8 mouse cellular contexts compared by ENCODE assay signal in the genomic region with DNA sequence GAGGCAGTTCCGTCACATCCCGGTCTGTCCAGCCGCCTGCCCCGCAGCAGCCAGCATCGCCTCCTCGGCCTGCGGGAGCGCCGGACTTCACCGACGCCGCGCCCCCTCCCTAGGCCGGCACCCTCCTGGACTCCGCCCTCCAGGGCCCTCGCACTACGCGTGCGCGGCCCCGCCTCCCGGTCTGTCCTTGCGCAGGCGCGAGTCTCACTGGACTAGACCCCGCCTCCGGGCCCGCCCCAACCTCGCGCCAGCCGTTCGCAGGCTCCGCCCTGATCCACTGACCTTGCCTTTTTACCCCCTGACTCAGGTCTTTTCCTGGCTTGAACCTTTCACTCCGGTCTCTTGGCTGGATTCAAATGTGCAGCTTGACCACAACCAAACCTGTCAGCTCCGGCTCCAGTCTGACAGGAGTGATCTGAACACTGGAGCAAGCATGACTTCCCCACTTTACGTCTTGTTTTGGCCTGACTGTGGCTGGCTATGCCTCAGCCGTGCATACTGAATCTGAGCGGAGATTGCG. TPM values are rescaled to one million over a fixed set of nuclear protein-coding genes. Genes with fewer than 3 reads are reported as not detected.
DNase-seq lines count a peak whose midpoint lies in the region; ATAC-seq lines count a peak whose summit lies in the region.

Ccser2 (minus strand) TSS at position 150 of the 520 bp plus-strand sequence.

- H3K9me3 ChIP-seq in heart, embryonic 13.5 days: no peaks in the 10 kb centered on the region
- no peaks in the 10 kb centered on the region for H3K9me3 ChIP-seq in liver, embryonic 12.5 days (replicated peaks)
- no peaks in the 10 kb centered on the region for H3K9me3 ChIP-seq in stomach, embryonic 15.5 days

- H3K27me3 ChIP-seq in heart, embryonic 13.5 days (replicated peaks): no peaks in the 10 kb centered on the region
- H3K27me3 ChIP-seq in liver, embryonic 12.5 days (replicated peaks): no peaks in the 10 kb centered on the region
- H3K27me3 ChIP-seq in stomach, embryonic 15.5 days (replicated peaks): no peaks in the 10 kb centered on the region

- H3K9ac ChIP-seq in heart, embryonic 13.5 days: peak within 1 kb of the TSS; percentile 95
- peak within 1 kb of the TSS; percentile 86 for H3K9ac ChIP-seq in liver, embryonic 12.5 days
- peak within 1 kb of the TSS; percentile 73 for H3K9ac ChIP-seq in stomach, embryonic 15.5 days

- H3K4me3 ChIP-seq in heart, embryonic 13.5 days: peak within 1 kb of the TSS; percentile 91
- peak within 1 kb of the TSS; percentile 94 for H3K4me3 ChIP-seq in liver, embryonic 12.5 days
- H3K4me3 ChIP-seq in stomach, embryonic 15.5 days (replicated peaks): peak within 1 kb of the TSS; percentile 91

- peak within 1 kb of the TSS; percentile 88 for H3K27ac ChIP-seq in heart, embryonic 13.5 days (replicated peaks)
- peak within 1 kb of the TSS; percentile 73 for H3K27ac ChIP-seq in liver, embryonic 12.5 days
- H3K27ac ChIP-seq in stomach, embryonic 15.5 days: peak within 1 kb of the TSS; percentile 82

- H3K4me1 ChIP-seq in heart, embryonic 13.5 days: peaks cover 8% of the 10 kb centered on the region
- peaks cover 18% of the 10 kb centered on the region for H3K4me1 ChIP-seq in liver, embryonic 12.5 days
- peaks cover 3% of the 10 kb centered on the region; the same call in 1 of the 2 replicates for H3K4me1 ChIP-seq in stomach, embryonic 15.5 days

- 2% methylated on average over 39 of the region's 39 CpGs for WGBS in heart, embryonic 13.5 days
- WGBS in liver, embryonic 12.5 days (ENCODE audit: insufficient replicate concordance): 1% methylated on average over 37 of the region's 39 CpGs
- WGBS in stomach, embryonic 15.5 days: 1% methylated on average over 39 of the region's 39 CpGs

- DNase-seq in CD4-positive helper T cell, adult 2 months (ENCODE audit: low read depth, low spot score): peak; percentile 93
- DNase-seq in brain, embryonic 18.5 days (ENCODE audit: low read depth, low spot score): peak; percentile 86
- peak; percentile 99 for DNase-seq in kidney, postnatal 10 days
- DNase-seq in natural killer cell, adult 2 months (ENCODE audit: low spot score in 2 of 2): peak; percentile 97 to 98

- peak within 1 kb of the TSS; percentile 73 for H3K4me2 ChIP-seq in heart, embryonic 13.5 days
- H3K4me2 ChIP-seq in liver, embryonic 12.5 days: peak within 1 kb of the TSS; percentile 99
- peak within 1 kb of the TSS; percentile 61 for H3K4me2 ChIP-seq in stomach, embryonic 15.5 days

- ATAC-seq in erythroid progenitor cell, adult 5-6 weeks (replicated peaks; ENCODE audit: low FRiP score, poor library complexity, severe bottlenecking): peak; percentile 100
- ATAC-seq in heart, embryonic 13.5 days (ENCODE audit: extremely low read depth, insufficient number of reproducible peaks, low FRiP score, low TSS enrichment): peak; percentile 100
- ATAC-seq in liver, embryonic 12.5 days: peak; percentile 100
- peak; percentile 100 for ATAC-seq in stomach, embryonic 15.5 days (ENCODE audit: insufficient read depth, low FRiP score, low read depth)

- H3K36me3 ChIP-seq in heart, embryonic 13.5 days: no peaks in the 10 kb centered on the region
- no peaks in the 10 kb centered on the region for H3K36me3 ChIP-seq in liver, embryonic 12.5 days
- no peaks in the 10 kb centered on the region for H3K36me3 ChIP-seq in stomach, embryonic 15.5 days

RNA-seq across cellular contexts. Expression of gene Ccser2, which starts in this region (rescaled TPM):
- total RNA-seq in erythroid progenitor cell, adult 5-6 weeks (2015; ENCODE audit: low replicate concordance): 5.8 and 6.7 TPM in 2 replicates
- 1.7 and 5.8 TPM in 2 replicates for total RNA-seq in erythroid progenitor cell, adult 5-6 weeks (2017; ENCODE audit: low replicate concordance)
- polyA plus RNA-seq in heart, embryonic 13.5 days (2015; fragmentation: Nextera tagmentation; extraction: Ambion mirVana): 51.2 and 54.2 TPM in 2 replicates
- 6.5 and 7.6 TPM in 2 replicates for polyA plus RNA-seq in liver, embryonic 12.5 days (2016; fragmentation: Nextera tagmentation; extraction: Ambion mirVana)
- 26.7 and 32.1 TPM in 2 replicates for polyA plus RNA-seq in stomach, embryonic 15.5 days (2015; fragmentation: Nextera tagmentation; extraction: Ambion mirVana)

Comparison
In these comparisons a context has a peak if more than half of its experiments do, and no peak if none do; other contexts are left out.
1. Peak in every context shown above with its lines: DNase-seq, ATAC-seq, H3K4me3 ChIP-seq and H3K27ac ChIP-seq.